Mouse (Mus musculus) lung, adult 2 months (tissue): ENCODE measurements around the gene Atg16l1.

Experiments
- CTCF ChIP-seq: fragments of 200-500 bp; IDR thresholded peaks from 2 replicates; pipeline ENCODE4 v1.5.1; 2011; ENCODE audit warnings: mild to moderate bottlenecking, low read length, control low read depth; ENCODE audit not compliant: insufficient read depth
- POLR2A ChIP-seq: fragments of 200-500 bp; IDR thresholded peaks from 2 replicates; pipeline ENCODE4 v1.6.1; 2011; ENCODE audit warnings: low read depth, mild to moderate bottlenecking, control low read depth, low read length, borderline replicate concordance; ENCODE audit errors: extremely low read depth

DNA sequence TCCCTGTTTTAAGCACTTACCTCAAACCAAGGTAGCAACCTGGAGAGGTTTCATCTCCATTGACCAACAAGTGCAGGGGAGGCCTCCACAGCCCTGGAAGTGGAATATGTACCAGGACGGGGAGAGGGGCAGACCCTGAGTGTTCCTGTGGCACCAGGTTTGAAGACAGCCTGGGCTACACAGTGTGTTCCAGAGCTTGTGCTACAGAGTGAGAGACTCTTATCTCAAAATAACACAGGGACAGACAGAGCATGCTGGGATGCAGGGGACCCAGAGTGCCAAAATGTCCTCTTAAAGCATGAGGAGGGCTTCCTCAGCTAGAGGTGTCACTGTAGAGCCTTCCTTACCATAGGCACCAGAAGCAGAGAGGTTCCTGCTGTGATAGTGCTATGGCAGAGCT lies 52.1 kb downstream of the Atg16l1 start:
- TF ChIP-seq POLR2A: no peak
- TF ChIP-seq CTCF: no peak
